Mouse (Mus musculus): ENCODE measurements around the gene Mrgprf.

The Mrgprf gene

GRCm38 (mm10) chr7:145334428-145335027 is 33.9 kb downstream of the Mrgprf start:
- DNase-seq (ENCODE audit: low read depth, low spot score), result no peak

GRCm38 (mm10) chr7:145335199-145335598 is 34.6 kb downstream of the Mrgprf start:
- DNase-seq (ENCODE audit: low read depth, low spot score), result no peak

GRCm38 (mm10) chr7:145335616-145336332 is 35.1 kb downstream of the Mrgprf start:
- DNase-seq (ENCODE audit: low read depth, low spot score), result no peak

- no peak for DNase-seq (ENCODE audit: low read depth, low spot score)
Observed at GRCm38 (mm10) chr7:145337889-145338288, 37.3 kb downstream of the Mrgprf start.

GRCm38 (mm10) chr7:145340248-145340904 is 39.7 kb downstream of the Mrgprf start:
- no peak for DNase-seq (ENCODE audit: low read depth, low spot score)

All from A20 (cell line).